Mouse (Mus musculus) olfactory bulb, adult 2 months (tissue): ENCODE measurements at regions not wholly inside any gene's neighbourhood (a gene's known extent, or its start where the extent isn't known, plus 50 kb on each side); places are given as distances from the start of the nearest gene placed in this dataset.

ENCODE experiments used
- H3K27ac ChIP-seq: fragments of 200-500 bp; 2 replicates; pipeline ENCODE4 v1.5.1; 2012; ENCODE audit warnings: low read depth, low read length; ENCODE audit not compliant: insufficient read depth
- H3K4me1 ChIP-seq: fragments of 200-500 bp; 2 replicates; pipeline ENCODE4 v1.6.1; 2012; ENCODE audit warnings: low read length; ENCODE audit not compliant: control insufficient read depth, insufficient read depth
- H3K4me3 ChIP-seq: fragments of 200-500 bp; 2 replicates; pipeline ENCODE4 v1.5.1; 2012; ENCODE audit warnings: mild to moderate bottlenecking, low read depth, low read length, moderate library complexity; ENCODE audit not compliant: insufficient read depth
- CTCF ChIP-seq: fragments of 200-500 bp; IDR thresholded peaks from 2 replicates; pipeline ENCODE4 v1.5.1; 2012; ENCODE audit warnings: low read depth, mild to moderate bottlenecking, low read length, moderate library complexity; ENCODE audit not compliant: insufficient read depth
- POLR2A ChIP-seq: fragments of 200-500 bp; IDR thresholded peaks from 2 replicates; pipeline ENCODE4 v1.6.1; 2012; ENCODE audit warnings: mild to moderate bottlenecking, low read depth, low read length, moderate library complexity; ENCODE audit not compliant: insufficient read depth
- WGBS: fragments of 180-500 bp; shearing (Covaris S2); methylation state at CpG from one replicate; pipeline ENCODE4 v1.1.7; 2018; 5-methylcytosine and 5-hydroxymethylcytosine counted together

GRCm38 (mm10) chr3:15105627-15106026, 219.6 kb downstream of the Car2 start:
- no peaks in the 10 kb centered on the region for H3K4me1 ChIP-seq
- H3K4me3 ChIP-seq, result no peak overlapping the region
- TF ChIP-seq POLR2A (no peak), CTCF (no peak)
- WGBS, result 68% methylated on average over 4 of the region's 4 CpGs
- no peak overlapping the region for H3K27ac ChIP-seq

GRCm38 (mm10) chr3:15106281-15106680, 220.2 kb downstream of the Car2 start:
- no peaks in the 10 kb centered on the region for H3K4me1 ChIP-seq
- no peak overlapping the region for H3K27ac ChIP-seq
- WGBS, result 88% methylated on average over 6 of the region's 6 CpGs
- TF ChIP-seq POLR2A (no peak), CTCF (no peak)
- H3K4me3 ChIP-seq, result no peak overlapping the region

GRCm38 (mm10) chr3:15107301-15107700, 221.2 kb downstream of the Car2 start:
- Histone ChIP-seq H3K4me3 (no peak overlapping the region), H3K4me1 (no peaks in the 10 kb centered on the region), H3K27ac (no peak overlapping the region)
- TF ChIP-seq POLR2A (no peak), CTCF (no peak)
- WGBS, result 95% methylated on average over 5 of the region's 5 CpGs

- no peaks in the 10 kb centered on the region for H3K4me1 ChIP-seq
- TF ChIP-seq CTCF (no peak), POLR2A (no peak)
Measured at GRCm38 (mm10) chr3:15108239-15108934, 222.3 kb downstream of the Car2 start.

DNA sequence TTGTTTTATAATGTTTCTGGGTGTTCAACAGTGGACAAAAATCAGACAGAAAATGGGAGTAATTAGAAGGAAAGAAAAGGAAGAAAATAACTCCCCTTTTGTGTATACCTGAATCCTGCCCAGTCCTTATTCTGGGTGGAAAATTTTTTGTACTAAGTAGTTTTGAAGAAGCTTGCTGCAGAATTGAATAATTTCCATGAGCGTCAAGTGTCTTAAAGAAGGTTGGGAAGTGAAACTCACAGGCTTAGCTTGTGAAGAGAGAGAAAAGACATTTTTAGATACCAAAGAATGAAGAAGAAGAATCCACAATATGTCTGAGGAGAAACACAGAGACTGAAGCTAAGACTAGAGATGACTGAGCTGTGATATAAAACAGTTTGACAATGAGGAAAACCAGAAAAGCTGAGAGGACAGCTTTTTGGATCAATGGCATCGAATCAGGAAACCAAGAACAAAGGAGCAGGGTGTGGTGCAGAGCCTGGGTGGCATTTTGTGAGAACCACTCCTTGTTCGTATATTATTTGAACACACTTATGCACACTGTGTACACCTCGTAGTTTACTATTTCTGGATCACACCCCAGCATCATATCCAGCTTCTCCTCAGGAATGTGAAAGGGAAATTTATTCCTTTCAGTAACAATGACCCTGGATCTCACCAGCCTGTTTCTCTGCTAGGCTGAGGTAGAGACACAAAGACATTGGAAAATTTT, 221.9 kb downstream of the Gm9733 start:
- Histone ChIP-seq H3K4me1 (no peaks in the 10 kb centered on the region), H3K4me3 (no peak overlapping the region), H3K27ac (no peak overlapping the region)
- 72% methylated on average over 4 of the region's 4 CpGs for WGBS
- no peak for TF ChIP-seq CTCF
- TF ChIP-seq POLR2A, result no peak

More at GRCm38 (mm10) chr3:15108239-15108934, 222.3 kb downstream of the Car2 start:
- WGBS, result 96% methylated on average over 9 of the region's 9 CpGs
- Histone ChIP-seq H3K4me3 (no peak overlapping the region), H3K27ac (no peak overlapping the region)

- no peak overlapping the region for H3K4me3 ChIP-seq
- no peak overlapping the region for H3K27ac ChIP-seq
- WGBS, result 67% methylated on average over 2 of the region's 2 CpGs
- TF ChIP-seq POLR2A (no peak), CTCF (no peak)
- H3K4me1 ChIP-seq, result no peaks in the 10 kb centered on the region
Measured at GRCm38 (mm10) chr3:15112177-15112838, 219.8 kb downstream of the Gm9733 start.

GRCm38 (mm10) chr3:15118634-15119356, 213.3 kb downstream of the Gm9733 start:
- Histone ChIP-seq H3K27ac (no peak overlapping the region), H3K4me1 (no peaks in the 10 kb centered on the region), H3K4me3 (no peak overlapping the region)
- TF ChIP-seq POLR2A, result no peak
- TF ChIP-seq CTCF, result no peak
- WGBS, result 35% methylated on average over 3 of the region's 3 CpGs

DNA sequence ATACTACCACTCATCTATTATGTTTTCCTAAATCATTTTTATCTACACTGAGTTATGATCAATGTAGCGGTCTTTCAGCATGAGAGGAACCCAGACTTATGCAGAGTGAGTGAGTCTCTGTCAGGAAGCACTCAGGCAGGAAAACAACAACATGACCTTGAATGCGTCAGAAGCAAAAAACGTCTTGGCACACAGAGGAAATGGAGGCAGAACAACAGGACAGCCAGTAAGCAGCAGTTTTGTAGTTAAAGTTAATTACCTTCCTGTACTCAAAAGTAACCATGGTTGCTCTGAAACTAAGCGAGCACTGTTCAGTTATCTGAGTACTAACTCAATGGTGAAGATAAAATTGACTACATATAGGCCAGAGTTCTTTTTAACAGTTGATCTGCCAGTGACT, 205.4 kb downstream of the Gm9733 start:
- TF ChIP-seq CTCF (no peak), POLR2A (no peak)
- WGBS, result 66% methylated on average over 4 of the region's 4 CpGs
- H3K4me1 ChIP-seq, result no peaks in the 10 kb centered on the region
- no peak overlapping the region for H3K27ac ChIP-seq
- H3K4me3 ChIP-seq, result no peak overlapping the region

- TF ChIP-seq CTCF (no peak), POLR2A (no peak)
- Histone ChIP-seq H3K4me3 (no peak overlapping the region), H3K27ac (no peak overlapping the region), H3K4me1 (no peaks in the 10 kb centered on the region)
Measured at GRCm38 (mm10) chr3:15128370-15128769, 203.7 kb downstream of the Gm9733 start.
